Mouse (Mus musculus): Measurements from ENCODE around the gene Pdxp.

The Pdxp gene

DNA sequence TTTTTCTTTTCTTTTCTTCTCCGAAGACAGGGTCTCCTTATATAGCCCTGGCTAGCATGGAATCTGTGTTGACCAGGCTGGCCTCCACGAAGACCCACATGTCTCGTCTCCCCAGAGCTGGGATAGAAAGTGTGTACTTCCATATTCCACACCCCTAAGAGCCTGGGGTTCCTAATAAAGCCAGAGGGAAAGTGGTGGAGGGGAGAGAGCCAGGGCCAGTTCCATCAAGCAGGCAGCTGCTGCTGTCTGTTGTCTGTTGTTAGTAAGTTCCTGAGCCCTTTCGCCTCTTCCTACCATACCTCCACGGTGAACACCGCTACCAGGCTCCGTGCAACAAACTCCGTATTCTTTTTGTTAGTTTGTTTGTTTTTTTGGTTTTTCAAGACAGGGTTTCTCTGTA is 14.8 kb downstream of the Pdxp start:
- DNase-seq: no peak

DNA sequence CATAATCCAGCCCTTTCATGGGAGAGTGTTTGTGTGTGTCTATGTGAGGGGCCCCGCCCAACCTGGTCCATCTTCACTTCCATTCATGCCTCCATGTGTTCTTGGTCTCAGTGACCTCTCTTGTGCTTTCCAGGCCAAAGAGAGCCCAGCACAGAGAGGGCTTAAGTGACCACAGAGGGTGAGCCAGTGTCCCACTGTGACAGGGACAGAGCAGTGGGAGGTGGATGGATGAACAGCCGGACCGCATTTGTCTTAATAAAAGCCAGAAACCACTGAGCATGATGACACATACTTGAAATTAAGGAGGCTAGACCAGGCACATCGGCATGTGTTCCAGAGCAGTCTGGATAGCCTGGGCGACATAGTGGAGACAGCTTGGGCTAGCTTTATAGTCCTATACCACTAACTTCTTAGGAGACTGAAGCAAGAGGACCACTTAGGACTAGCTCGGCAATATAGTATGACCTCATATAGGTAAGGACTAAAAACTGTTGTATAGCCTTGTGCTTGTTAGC is 16.5 kb downstream of the Pdxp start:
- DNase-seq: no peak

DNA sequence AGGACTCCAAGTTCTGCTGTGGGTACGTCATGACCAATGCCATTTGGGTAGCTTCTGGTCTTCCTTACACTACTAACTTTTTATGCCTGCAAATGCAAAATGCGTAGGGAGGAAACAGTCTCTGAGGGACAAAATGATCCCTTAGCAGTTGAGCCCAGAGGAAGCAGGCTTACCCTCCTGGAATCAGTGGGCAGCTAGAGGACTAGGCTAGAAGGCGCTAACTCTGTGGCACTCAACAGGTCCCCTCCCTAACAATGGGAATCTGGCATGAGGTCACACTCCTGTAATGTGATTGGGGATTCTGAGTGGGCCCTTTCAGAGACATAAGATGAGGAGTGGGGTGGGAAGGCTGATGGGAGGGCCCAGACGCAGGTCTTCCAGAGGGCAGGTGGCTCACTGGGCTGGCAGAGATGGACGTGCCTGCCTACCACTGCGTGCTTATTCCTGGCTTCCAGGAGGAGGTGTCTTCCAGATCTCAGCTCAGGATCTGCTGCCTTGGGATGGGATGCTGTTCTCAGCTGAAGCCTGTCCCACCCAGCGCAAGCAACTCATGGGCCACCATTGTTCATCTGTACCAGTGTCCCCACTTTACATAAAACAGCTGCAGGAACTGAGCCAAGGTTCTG is 17.2 kb downstream of the Pdxp start:
- no peak for DNase-seq

DNA sequence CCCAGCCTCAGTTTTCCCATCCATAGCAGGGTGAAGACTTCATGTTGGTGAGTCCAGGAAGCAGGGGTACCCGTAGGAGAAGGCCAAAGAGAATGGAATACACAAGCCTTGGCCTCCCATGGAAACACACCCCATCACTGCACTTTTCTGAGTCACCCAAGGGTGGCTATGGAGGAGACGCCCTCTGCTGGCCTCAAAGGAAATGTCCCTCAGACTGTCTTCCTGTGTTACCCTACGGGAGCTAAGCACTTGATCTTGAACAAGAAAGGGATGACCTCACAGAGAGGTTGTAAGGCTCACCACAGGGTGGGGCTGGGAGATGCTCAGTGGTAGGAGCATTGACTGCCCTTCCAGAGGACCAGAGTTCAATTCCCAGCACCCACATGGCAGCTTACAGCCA is 17.9 kb downstream of the Pdxp start:
- no peak for DNase-seq

DNA sequence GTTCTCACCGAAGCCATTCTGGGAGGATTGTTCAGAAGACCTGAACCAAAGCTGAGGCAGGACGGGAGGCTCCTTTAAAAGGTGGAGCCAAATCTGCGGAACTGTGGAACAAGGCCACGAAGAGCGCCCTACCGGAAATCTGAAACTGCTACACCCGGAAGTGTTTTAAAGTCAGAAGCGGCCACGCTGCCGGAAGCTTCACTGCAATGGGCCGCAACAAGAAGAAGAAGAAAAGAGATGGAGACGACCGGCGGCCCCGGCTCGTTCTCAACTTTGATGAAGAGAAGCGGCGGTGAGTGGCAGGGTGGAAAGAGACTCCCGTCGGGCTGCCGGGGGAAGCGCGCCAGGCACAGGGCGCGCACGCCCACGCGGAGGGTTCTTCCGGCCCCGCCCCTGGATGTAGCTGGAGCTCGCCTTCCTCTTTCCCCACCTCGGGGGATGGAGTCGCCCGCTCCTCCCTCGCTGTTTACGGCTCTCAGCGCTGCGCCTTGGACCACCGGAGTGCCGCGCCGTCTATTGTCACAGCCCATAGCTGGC is 21.1 kb downstream of the Pdxp start, which contains the start of gene Nol12:
TSS of gene Nol12 (plus strand) at position 150 of the 537 bp plus-strand sequence.
- peak; percentile 87 for DNase-seq

DNA sequence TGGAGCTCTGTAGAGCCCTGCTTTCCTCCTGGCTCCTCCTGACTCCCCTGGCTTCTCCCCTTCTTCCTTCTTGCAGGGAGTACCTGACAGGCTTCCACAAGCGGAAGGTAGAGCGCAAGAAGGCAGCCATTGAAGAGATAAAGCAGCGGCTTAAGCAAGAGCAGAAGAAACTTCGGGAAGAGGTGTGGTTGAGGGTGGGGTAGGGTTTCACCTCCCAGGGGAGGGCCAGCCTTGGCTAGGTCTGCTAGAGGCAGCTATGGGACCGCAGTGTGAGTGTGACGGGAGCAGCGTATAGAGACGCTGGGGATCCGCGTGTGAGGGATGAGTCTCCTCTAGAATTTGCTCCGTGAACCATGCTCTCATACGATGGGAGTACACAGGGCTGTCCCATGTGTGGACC is 22.7 kb downstream of the Pdxp start:
- DNase-seq: no peak

DNA sequence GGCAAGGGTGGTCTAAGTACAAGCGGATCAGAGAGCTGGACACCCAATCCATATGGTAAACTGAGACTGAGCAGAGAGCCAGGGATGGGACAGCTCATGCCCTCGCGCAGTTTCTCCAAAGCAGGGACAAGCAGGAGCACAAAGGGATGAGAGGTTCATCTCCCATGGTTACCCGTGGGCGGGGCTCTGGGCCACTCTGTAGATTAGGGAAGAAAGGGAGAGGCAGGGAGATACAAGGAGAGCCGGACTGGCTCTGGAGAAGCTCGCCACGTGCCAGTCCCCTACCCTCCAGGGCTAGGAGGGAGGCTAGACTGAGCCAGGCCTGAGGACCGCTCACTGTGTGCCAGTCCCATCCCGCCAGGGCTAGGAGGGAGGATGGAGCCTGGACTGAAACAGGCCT is 23.6 kb downstream of the Pdxp start:
- no peak for DNase-seq

DNA sequence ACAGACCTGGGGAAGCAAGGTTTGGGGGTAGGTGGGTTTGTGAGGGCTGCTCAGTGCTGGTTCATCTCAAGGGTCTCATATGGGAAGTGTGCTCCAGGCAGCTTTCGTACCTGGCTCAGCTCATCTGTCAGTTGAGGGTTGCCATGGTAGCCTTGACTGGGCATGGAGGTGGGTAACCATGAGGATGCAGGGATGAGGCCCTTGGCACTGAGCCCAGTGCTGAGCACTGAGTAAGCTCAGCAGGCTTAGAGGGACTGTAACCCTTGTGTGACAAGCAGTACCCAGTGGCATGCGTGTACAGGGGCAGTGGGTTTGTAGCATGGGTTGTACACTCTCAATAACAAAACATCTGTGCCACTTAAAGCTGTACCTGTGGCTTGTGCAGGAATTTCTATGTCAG is 24.2 kb downstream of the Pdxp start:
- no peak for DNase-seq

DNA sequence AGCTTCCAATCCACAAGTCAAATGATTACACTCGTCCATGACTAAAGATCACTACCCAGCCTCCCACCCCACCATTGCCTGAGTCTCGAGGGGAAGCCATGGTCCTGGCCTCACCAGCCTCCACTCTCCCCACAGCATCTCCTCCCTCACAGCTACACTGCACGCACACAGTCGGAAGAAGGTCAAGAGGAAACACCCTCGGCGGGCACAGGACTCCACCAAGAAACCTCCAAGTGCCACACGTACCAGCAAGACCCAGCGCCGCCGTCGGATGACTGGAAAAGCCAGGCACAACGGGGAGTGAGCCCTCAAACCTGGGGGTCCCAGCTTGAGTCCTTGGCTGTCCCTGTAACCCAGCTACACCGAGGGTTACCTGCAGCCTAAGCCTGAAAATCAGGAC is 26.6 kb downstream of the Pdxp start:
- DNase-seq: no peak

DNA sequence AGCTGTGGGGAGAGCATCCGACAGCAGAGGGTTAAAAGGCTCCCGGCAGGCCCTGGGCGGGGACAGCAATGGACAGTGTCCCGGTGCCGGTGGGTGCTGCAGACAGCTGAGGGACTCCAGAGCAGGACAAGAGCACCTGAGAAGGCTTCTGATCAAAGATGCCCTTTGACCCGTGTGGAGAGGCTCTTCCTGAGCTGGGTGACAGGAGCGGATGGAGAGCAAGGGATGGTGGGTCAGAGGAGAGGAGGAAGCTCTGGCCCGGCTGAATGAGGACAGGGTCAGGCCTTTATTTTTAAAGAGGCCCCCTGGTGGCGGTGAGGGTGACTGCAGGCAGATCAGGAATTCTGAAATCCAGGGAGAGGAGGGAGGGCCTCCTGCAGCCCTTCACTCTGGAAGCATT is 28.9 kb downstream of the Pdxp start:
- DNase-seq: peak; percentile 89

DNA sequence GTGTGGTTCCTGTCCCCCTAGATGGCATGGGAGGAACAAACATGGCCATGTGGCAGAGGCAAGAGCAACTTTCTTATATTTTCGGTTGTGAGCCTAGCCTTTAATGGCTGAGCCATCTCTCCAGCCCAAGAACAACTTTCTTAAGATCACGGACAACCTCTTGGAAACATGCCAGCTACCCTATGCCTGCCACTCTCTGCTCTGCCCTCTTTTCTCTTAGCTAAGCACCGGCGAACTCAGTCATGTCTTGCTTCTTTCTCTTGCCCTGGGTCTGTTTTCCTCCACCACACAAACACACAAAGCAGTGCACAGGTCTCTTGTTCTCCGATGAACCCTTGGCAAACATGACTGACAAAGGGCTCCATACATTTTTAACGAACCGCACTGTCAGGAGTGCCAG is 32.5 kb downstream of the Pdxp start:
- DNase-seq: no peak

DNA sequence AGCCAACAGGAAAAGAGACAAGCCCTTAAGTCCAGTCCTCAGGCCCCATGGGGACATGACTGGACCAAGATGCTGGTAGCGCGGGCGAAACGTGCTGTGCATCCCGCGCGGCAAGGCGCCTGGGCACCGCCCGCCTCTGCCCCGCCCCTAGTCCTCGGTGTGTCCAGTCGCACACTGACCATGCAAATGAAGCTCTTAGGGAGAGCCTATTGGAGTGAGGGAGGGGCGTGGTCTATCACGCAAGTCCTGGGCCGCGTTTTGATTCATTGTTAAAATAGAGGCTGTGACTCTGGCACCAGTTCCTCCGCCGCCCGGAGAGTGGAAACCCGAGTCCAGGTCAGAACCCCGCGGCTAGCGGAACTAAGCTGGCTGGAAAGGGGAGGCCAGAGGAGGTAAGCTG is 33.9 kb downstream of the Pdxp start, which contains the start of gene Triobp:
TSS of gene Triobp (plus strand) at position 68 of the 400 bp plus-strand sequence.
- peak; percentile 87 for DNase-seq

DNA sequence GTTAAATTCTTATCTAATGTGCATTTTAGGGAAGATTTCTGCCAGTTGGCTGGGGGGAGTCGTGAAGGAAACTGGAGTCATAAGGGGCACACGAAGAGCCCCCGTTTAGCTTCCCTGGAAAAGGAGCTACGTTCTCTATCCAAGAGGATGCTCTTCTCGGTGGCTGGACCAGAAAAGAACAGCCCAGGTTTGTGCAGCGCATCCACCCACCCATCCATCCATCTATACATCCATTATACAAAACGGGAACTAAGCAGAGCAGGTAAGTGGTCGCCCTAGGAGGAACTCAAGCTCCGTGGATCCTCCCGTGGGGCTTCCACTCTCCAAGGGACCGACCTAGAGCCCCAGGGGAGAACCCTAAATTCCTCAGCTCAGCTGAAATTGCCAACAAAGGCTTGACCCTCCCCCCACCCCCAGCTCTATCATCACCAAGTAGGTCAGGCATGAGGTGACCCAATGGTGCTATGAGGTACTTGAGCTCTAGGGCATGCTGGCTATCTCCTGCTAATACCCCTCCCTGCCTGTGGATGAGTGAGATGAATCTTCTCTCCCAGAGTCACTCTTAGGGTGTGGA is 34.5 kb downstream of the Pdxp start:
- DNase-seq: no peak

DNA sequence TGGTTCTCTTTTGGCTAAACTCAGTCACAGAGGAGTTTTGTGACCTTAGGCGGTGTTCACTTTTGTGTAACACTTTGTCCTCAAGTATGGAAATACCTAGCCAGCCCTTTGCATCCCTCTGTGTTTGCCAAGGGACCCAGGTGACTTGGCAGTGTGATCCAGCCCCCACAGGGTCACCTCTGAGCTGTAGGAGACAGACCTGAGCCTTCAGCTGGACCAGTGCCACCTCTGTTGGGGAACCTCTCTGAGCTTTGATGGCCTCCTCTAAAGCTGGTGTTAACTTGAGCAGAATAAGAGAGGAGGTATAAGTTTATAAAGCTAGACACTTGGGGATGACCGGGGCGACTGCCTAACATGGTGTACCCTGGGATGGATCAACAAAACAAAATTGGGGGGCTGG is 35.2 kb downstream of the Pdxp start:
- DNase-seq: no peak

DNA sequence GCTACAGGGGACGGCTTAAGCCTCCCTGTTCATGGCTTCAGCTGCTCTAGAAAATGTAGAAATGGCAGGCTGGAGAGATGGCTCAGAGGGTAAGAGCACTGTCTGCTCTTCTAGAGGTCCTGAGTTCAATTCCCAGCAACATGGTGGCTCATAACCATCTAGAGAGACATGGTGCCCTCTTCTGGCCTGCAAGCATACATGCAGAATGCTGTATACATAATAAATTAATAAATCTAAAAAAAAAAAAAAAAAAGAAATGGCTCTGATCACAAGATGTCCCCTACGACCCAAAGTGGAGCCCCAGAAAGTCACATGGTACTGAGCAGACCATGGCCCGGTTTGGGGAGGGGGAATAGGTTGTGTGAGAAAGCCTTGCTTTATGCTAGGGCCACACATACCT is 41.9 kb downstream of the Pdxp start:
- DNase-seq: no peak

DNA sequence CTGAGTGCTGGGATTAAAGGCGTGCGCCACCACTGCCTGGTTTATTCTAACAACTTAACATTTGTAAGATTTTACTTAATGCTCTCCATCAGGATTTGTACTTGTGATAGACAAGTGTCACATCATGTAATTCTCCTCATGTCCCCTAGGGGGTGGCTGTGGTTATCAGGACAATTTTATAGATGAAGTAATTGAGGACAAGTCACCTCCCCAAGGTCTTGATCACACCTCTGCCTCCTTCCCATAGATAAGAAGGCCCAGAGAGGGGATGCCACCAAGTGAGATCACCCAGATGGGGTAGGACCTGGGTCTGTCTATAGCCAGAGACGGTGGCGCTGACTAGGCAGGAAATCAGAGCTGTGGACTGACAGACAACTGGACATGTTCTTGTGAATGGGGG is 42.6 kb downstream of the Pdxp start:
- no peak for DNase-seq

DNA sequence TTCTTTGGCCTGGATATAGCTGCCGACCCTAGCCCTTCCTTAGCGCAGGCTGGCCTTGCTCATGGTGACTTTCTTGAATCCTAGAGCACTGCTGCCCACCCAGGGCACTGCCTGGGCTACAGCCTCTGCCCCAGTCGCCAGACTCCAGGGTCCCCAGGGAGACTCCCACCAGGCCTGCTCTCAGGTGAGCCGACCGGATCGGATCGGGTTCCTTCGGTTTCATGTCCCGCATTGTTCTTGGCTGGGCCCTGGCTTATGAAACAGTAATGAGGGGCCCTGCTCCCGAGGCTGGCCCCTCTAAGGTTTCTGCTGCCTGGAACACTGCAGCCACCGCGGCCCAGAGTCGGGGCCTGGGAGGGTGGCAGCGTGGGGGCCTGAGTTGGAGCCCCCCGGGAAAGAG is 43.3 kb downstream of the Pdxp start:
- no peak for DNase-seq

DNA sequence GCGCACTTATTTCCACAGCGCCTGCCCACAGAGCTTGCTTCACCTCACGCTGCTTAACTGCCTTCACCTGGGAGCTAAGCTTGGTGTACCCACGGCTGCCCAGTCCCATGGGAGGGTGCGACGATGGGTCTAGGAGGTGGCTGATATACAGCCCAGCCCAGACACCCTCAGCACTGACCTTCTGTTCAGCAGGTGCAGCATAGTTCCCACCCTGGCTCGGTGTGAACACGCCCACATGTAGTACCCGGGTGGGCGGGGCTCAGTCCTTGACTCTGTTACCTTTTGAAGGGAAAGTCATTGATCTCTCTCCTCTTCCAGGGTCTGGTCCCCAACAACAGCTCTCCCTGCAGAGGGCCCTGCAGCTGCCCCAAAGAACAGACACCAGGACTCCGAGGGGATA is 45.8 kb downstream of the Pdxp start:
- DNase-seq: no peak

DNA sequence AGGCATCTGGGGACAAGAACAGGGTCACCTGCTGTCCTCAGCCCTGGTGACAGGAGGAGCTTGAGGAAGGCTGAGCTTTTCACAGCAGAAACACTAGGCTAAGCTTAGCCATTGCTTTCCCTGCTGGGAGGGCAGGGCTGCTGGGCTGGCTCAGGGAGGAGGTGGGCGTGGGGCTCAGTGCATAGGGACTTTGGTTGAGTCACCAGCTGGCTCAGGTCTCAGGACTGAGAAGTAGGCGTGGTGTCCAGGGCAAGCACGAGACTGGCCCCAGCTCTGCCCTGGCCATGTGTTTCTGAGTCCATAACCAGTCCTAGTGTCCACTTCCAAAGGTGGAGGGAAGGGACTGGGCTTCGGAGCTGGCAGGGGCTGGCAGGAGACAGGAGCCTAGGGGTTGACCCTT is 46.4 kb downstream of the Pdxp start:
- no peak for DNase-seq

DNA sequence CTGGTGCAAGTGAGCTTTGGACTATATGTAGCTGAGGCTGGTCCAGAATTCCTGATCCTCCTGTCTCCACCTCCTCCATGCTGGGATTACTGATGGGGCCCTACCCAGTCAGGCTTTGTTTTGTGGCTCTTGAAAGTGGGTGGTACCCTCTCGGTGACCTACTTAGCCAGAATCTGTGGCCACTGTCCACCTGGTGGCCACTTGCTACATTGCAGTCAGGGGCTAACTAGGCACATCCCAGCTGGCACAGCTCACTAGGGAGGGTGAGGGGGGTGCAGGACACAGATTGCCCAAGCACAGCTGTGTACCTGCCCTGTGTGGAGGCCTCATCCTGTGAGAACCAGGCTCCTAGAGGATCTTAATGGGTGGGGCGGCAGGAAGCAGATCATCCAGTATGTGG is 49.2 kb downstream of the Pdxp start:
- DNase-seq: peak; percentile 79
